Mouse (Mus musculus) splenic B cell, adult 2 months (primary cell): Measurements from ENCODE around the gene Nf2.

Experiments
- DNase-seq: peaks from one replicate; pipeline ENCODE4 v3.0.0-alpha.2; 2011; ENCODE audit warnings: low read depth, low spot score
- H3K27me3 ChIP-seq: 2 replicates; pipeline ENCODE4 v1.6.1; 2012; ENCODE audit warnings: mild to moderate bottlenecking, low read length, moderate library complexity, mixed read lengths; ENCODE audit not compliant: control insufficient read depth, poor library complexity, insufficient read depth, severe bottlenecking
- H3K36me3 ChIP-seq: 2 replicates; pipeline ENCODE4 v1.6.1; 2012; ENCODE audit warnings: mild to moderate bottlenecking, low read length, moderate library complexity, mixed read lengths; ENCODE audit not compliant: control insufficient read depth, poor library complexity, insufficient read depth, severe bottlenecking

Gene Nf2

GRCm38 (mm10) chr11:4854181-4854580, 4.8 kb upstream of the Nf2 start:
- Histone ChIP-seq H3K27me3 (no peaks in the 10 kb centered on the region), H3K36me3 (no peaks in the 10 kb centered on the region)
- no peak for DNase-seq

GRCm38 (mm10) chr11:4853021-4853420, 3.7 kb upstream of the Nf2 start:
- Histone ChIP-seq H3K27me3 (no peaks in the 10 kb centered on the region), H3K36me3 (no peaks in the 10 kb centered on the region)
- no peak for DNase-seq

- DNase-seq, result no peak
- Histone ChIP-seq H3K36me3 (no peaks in the 10 kb centered on the region), H3K27me3 (no peaks in the 10 kb centered on the region)
Observed at GRCm38 (mm10) chr11:4850404-4850803, 1.1 kb upstream of the Nf2 start.

- H3K27me3 ChIP-seq, result no peaks in the 10 kb centered on the region
Observed at GRCm38 (mm10) chr11:4848483-4849248, 670 bp downstream of the Nf2 start.

GRCm38 (mm10) chr11:4840942-4841526, 8.3 kb downstream of the Nf2 start:
- no peaks in the 10 kb centered on the region; the same call in 1 of the 2 replicates for H3K27me3 ChIP-seq
- DNase-seq, result no peak
- no peaks in the 10 kb centered on the region for H3K36me3 ChIP-seq

More at GRCm38 (mm10) chr11:4848483-4849248, 670 bp downstream of the Nf2 start:
- no peaks in the 10 kb centered on the region for H3K36me3 ChIP-seq
- DNase-seq, result peak; percentile 55

- no peak for DNase-seq
Observed at GRCm38 (mm10) chr11:4838235-4838634, 11.1 kb downstream of the Nf2 start.

GRCm38 (mm10) chr11:4837342-4837741, 12.0 kb downstream of the Nf2 start:
- no peaks in the 10 kb centered on the region; the same call in 1 of the 2 replicates for H3K27me3 ChIP-seq
- no peaks in the 10 kb centered on the region for H3K36me3 ChIP-seq
- DNase-seq, result no peak

More at GRCm38 (mm10) chr11:4838235-4838634, 11.1 kb downstream of the Nf2 start:
- Histone ChIP-seq H3K36me3 (no peaks in the 10 kb centered on the region), H3K27me3 (no peaks in the 10 kb centered on the region; the same call in 1 of the 2 replicates)

- Histone ChIP-seq H3K36me3 (no peaks in the 10 kb centered on the region), H3K27me3 (no peaks in the 10 kb centered on the region; the same call in 1 of the 2 replicates)
- peak; percentile 78 for DNase-seq
Observed at GRCm38 (mm10) chr11:4836755-4837154, 12.6 kb downstream of the Nf2 start.

GRCm38 (mm10) chr11:4835436-4835835, 13.9 kb downstream of the Nf2 start:
- no peak for DNase-seq
- H3K27me3 ChIP-seq, result no peaks in the 10 kb centered on the region

GRCm38 (mm10) chr11:4833295-4833939, 15.9 kb downstream of the Nf2 start:
- no peak for DNase-seq
- Histone ChIP-seq H3K36me3 (no peaks in the 10 kb centered on the region), H3K27me3 (no peaks in the 10 kb centered on the region)

More at GRCm38 (mm10) chr11:4835436-4835835, 13.9 kb downstream of the Nf2 start:
- no peaks in the 10 kb centered on the region for H3K36me3 ChIP-seq

- peak; percentile 51 for DNase-seq
- H3K36me3 ChIP-seq, result no peaks in the 10 kb centered on the region
- no peaks in the 10 kb centered on the region for H3K27me3 ChIP-seq
Observed at GRCm38 (mm10) chr11:4831066-4831465, 18.3 kb downstream of the Nf2 start.

- Histone ChIP-seq H3K27me3 (no peaks in the 10 kb centered on the region), H3K36me3 (no peaks in the 10 kb centered on the region)
- no peak for DNase-seq
Observed at GRCm38 (mm10) chr11:4827916-4828315, 21.4 kb downstream of the Nf2 start.

- H3K36me3 ChIP-seq, result no peaks in the 10 kb centered on the region
- DNase-seq, result no peak
- no peaks in the 10 kb centered on the region for H3K27me3 ChIP-seq
Observed at GRCm38 (mm10) chr11:4827340-4827739, 22.0 kb downstream of the Nf2 start.

- H3K36me3 ChIP-seq, result no peaks in the 10 kb centered on the region
- no peak for DNase-seq
- no peaks in the 10 kb centered on the region for H3K27me3 ChIP-seq
Observed at GRCm38 (mm10) chr11:4826152-4826778, 23.1 kb downstream of the Nf2 start.
